Mouse (Mus musculus) urinary bladder, postnatal 10 days (tissue): Measurements from ENCODE around the gene Dkk1.
"Not testable (repeated sequence)": the region's sequence is repeated elsewhere in the genome, so short reads cannot be mapped to it uniquely, and the experiment has no call there.

Experiments used
- DNase-seq: peaks from one replicate; pipeline ENCODE4 v3.0.0; 2022; ENCODE audit warnings: low spot score

The Dkk1 gene

DNA sequence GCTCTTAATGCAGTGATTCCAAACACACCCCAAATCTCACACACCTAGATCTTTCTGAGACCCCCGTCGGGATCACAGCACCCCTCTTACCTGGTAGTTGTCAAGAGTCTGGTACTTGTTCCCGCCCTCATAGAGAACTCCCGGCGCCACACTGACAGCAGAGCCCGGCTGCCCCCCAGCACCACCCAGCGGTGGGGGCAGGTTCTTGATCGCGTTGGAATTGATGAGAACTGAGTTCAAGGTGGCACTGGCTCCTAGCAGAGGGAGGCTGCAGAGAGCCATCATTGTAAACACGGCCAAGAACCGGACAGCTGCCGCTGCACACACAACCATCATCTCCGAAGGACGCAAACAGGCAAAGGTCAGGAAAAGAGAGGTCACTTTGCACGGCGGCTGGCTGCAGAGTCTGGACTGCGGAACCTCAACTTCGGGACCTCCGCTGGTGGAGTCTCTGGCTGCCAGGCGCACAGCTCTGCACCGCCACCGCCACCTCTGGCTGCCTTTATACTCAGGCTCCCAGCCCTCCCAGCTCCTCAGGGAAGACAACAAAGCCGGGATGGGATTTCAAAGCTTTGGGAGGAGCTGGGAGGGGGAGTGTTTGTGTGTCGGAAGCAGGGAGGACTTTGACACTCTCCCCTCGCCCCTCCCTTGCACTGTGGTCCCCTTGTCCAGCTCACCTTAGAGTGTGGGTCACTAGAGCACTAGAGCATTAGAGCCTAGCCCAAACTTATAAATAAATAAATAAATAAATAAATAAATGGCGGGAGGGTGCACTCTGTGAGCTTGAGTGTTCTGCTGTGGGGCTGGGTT lies at the start of gene Dkk1:
Gene Dkk1, minus strand, starts transcription at position 622 of the 810 bp plus-strand sequence.
- DNase-seq = no peak

DNA sequence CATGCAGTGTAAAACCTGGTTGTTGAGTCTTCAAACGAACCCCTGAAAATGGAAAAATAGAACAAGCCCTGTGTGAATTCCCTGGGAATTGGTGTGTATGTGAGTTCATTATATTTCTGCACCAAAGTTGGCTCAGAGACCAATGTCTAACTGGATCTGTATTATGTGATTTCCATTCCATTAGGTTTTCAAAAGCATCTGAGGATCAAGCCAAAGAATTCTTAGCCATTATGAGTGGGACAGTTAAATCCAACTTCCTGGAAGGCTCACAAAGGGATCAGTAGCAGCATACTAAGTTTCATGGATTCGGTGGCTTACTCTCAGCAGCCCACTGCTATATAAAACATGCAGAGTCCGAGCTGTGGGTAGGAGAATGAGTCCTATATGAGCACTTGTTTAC lies 36.9 kb upstream of the Dkk1 start:
- no peak for DNase-seq

DNA sequence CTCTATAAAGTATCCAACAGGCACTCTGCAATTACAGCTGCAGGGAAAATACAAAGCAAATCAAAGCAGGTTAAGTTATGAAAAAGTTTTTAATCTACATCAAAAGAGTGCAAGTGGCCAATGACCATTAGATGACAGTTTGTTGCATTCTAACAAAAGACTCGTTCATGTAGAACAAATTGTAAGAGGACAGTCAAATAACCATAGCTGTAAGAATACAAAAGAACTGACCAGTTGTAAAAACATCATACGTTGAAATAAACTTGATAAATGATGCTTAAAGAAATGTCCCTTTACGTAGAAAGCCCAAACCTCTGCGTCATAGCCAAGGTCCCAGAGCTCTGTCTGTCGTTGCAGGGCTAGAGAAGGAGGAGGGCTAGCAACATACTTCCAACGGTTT lies 15.1 kb upstream of the Dkk1 start:
- DNase-seq = no peak

DNA sequence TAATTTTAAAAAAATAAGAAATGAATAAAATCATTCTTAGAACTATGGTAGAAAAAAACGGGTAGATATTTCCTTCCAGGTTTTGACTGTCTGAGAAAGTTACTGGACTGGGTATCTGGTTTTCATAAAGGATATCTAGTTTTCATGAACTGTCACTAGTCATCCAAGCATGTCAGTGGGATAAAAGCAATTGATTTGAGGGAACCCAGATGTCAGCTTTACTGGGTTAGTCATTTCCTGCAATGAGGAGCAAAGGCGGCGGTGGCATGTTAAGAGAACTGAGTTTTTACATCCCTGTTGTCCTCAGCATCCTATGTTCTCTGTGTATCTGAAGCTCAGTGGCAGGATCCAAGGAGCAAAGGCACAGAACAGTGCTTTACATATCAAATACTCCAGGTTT lies 14.4 kb upstream of the Dkk1 start:
- no peak for DNase-seq

DNA sequence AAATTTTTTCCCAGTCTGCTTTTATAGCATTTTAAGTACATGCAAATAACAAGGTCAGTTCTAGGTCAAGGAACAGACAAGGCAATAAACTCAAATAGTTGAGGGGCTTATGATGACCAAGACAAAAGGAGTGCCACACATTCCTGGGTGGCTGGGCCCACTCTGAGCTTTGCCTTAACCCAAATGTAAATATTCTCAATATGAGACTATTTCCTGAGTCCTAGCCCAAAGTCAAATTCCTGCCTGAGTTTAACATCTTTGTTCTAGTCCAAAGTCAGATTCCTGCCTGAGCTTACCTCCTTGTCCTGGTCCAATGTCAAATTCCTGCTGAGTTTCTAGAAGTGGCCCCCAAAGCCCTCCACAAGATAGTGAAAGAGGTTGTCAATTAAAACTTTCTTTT lies 8.6 kb upstream of the Dkk1 start:
- no peak for DNase-seq

DNA sequence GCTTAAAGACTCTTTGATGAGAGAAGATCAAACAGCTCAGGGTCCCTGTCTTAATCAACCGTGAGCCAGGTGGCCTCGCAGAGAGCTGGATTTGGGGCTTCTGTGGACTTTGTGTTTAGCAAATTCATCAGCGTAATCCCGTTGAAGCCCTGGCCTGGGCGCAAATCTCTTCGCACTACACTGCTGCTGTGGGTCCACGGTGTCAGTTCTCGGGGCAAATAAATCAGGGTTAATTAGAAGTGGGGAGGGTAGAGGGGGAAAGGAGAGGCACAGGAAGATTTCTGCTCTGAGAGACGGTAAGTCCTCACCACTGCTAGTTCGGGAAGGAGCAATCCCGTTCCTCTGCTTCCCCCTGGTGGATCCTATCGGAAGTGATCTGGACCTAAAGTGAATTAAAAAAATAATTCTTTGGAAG lies 5.0 kb upstream of the Dkk1 start:
- no peak for DNase-seq

DNA sequence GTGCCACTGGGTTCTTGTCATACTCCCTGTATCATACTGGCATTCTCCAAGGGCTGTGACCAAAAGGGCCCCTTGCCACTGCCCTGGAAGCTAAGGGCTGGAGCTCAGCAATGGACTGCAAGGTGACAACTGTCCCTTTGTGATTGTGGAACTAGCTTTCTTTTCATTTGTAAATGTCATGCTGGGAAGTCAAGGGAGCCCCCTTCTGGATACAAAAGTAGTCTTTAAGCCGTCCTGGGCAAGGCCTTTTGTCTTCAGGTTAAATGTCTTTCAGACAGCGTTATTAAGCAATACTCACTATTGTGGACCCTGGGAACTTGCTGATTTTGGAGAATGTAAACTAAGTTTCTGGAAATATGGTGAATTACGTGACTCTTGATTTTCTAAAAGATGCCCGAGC lies 4.3 kb upstream of the Dkk1 start:
- no peak for DNase-seq

DNA sequence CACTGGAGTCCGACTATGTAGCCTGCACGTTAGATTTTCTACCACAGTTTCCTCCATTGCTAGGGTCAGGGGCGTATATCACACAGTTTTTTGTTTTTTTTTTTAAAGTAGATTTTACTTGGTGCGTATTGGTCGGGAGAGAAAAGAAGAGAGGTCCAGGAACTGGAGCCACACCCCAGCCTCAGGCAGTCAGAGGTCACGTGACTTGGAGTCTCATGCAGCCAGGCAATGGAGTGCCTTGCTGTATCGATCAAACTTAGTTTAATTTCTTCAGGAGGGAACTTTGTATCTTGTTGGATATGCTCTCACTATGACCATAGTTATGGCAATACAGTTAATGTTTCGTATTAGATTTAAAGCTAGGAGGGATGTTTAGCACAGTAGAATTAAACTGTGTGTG lies 2.8 kb upstream of the Dkk1 start:
- no peak for DNase-seq

DNA sequence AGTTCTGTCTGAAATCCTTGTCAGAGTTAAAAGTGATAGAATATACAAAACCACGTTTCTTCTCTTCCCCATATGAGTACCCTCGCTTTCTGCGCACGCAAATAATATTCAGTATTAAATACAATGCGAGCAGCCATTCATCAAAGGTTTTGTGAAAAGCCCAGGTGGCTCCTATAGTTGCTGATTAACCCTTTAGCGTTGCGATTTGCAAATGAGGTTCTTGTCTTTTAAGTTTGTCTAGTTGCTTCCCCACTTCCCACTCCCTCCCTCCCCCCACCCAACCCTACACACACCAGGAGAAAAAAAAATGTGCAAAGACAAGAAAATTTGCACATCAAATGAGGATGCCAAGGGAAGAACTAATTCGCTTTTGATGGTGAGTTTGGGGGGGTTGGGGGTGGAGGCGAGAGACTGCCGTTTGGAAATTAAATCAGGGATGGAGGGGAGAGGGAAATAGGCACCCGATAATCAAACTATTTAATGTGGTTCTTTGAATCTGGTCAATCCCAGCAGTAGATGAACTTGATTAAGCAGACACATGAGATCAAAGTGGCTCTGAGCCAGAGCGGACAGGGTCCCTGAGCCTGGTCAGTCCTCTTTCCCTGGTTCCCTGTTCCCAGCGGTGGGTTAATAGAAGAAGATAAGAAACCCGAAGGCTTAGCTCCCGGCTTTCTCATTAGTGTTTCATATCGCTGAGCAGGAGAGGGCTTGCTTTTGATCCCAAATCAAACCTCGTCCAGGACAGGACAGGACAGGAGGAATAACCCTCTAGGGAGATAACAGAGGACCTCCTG lies 586 bp upstream of the Dkk1 start:
- DNase-seq = no peak

DNA sequence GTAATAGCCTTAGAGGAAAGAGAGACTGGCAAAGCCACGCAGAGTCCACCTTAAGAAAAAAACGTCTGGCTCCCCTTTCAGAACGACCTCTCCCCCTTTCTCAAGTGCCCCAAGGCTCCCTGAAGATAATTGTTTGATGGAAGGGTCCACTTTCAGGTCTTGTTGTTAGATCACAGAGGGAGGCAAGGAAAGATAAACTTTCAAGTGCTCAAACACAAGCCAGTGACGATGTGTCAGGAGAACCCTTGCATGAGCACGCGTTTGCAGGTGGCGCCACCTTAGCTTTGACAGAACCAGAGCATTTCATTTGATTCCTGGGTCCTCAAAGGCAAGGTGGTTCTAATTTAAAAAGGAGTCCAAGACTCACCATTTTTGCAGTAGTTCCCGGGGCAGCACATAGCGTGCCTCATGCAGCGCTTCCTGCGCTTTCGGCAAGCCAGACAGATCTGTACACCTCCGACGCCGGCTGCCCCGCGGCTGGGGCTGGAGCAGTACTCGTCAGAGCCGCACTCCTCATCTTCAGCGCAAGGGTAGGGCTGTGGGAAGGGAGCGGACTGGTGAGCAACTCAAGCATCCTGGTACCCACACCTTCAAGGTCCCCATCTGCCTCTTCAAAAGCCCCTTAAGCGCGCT lies 938 bp downstream of the Dkk1 start:
- no peak for DNase-seq

DNA sequence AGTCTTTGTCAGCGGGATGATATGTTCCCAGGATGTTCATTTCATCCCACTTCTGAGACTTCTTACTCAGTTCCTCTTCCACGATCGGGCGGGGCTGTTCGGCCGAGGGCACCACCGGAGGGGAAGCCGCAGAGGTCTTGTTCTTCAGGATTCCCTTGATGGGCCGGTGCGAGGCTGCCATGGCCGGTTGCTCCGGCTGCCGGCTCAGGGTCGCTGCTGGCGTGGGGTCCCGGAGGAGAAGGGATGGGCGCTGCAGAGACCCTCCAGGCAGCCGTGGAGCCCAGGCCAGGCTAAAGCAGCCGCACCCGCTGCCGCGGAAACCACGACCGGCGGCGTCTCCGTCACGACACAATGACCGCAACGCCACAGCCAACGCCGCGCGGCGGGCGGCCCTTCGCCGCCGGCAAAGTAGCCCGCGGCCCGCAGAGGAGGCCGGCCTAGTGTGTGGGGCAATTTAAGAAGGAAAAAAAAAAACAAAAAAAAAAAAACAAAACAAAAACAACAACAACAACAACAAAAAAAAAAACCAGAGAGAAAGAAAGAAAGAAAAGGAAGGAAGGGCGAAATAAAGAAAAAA lies 10.0 kb downstream of the Dkk1 start:
- DNase-seq = not testable (repeated sequence)

DNA sequence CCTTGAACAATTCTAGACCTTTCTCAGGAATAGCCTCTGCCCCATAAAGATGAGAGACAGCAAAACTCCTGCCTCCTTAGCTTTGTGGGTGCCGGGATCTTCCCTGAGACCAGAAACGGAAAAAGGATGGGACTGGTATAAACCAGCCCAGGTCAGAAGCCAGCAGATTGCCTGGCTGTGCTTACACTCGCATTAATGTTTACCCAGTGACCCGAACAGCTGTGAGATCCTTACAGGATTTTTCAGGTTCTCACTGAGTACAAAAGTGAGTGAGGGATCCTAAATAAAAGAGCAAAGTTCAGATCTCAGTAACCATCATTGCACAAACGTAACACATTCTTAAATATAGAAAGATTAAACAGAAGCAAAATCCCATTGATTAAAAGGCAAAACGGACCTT lies 32.7 kb downstream of the Dkk1 start:
- DNase-seq = no peak

DNA sequence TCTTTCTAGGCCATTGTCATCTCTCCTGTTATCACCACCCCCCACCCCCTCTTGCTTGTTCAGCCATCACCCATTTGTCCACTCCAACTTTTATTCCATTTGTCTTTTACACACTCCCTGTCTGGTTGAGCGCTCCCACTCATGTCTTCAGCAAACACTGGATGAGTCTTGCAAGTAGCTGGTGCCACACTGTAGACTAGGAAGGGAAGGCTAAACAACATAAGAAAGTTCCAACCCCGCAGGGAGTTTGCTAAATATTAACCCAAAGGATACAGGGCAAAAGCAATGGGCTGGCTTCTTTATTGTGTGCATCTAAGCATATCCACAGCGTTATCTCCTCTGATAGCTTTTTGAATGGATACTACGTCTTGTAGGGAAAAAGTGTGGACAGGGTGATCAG lies 39.0 kb downstream of the Dkk1 start:
- DNase-seq = no peak

DNA sequence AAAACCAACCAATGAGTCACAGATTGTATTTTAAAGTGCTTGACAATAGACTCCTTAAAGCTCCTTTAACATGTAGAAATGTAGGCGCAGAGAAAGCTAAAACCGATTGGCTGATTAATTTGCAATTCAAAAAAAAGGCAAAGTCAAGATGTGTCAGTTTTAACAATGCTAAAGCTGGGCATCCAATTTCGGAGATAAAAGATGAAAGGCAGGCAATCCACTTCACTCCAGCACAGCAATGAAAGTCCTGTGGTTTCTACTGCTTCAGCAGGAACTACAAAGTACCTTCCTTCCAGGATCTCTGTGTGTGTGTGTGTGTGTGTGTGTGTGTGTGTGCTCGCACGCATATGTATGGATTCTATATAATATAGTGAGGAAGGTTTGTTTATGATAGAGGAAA lies 44.0 kb downstream of the Dkk1 start:
- DNase-seq = no peak
